Mouse (Mus musculus) neural tube, embryonic 14.5 days (tissue): ENCODE measurements around the gene Gm28635. TPM values are rescaled to one million over a fixed set of nuclear protein-coding genes. Genes with fewer than 3 reads are reported as not detected.
A peak's percentile ranks its signal among the peaks of the same experiment; 100 is the strongest.

Experiments used
- ATAC-seq: fragments of 200-750 bp; cut with Nextera tagmentation; 2 replicates; pipeline ENCODE4 v1.8.0; 2017; ENCODE audit warnings: low read depth, mild to moderate bottlenecking, moderate TSS enrichment, moderate library complexity
- H3K27ac ChIP-seq: fragments of 300-500 bp; sonication (generic); 2 replicates; pipeline ENCODE4 v1.5.1; 2014; ENCODE audit warnings: low read depth, mild to moderate bottlenecking, control low read depth, low read length, moderate library complexity, mixed read lengths
- H3K27me3 ChIP-seq: fragments of 300-500 bp; sonication (generic); 2 replicates; pipeline ENCODE4 v1.6.1; 2014; ENCODE audit warnings: low read length; ENCODE audit not compliant: control insufficient read depth, insufficient read depth
- H3K36me3 ChIP-seq: fragments of 300-500 bp; sonication (generic); 2 replicates; pipeline ENCODE4 v1.6.1; 2014; ENCODE audit warnings: low read length, mixed read lengths; ENCODE audit not compliant: control insufficient read depth, insufficient read depth
- H3K4me1 ChIP-seq: fragments of 300-500 bp; sonication (generic); 2 replicates; pipeline ENCODE4 v1.6.1; 2014; ENCODE audit warnings: low read length; ENCODE audit not compliant: control insufficient read depth, insufficient read depth
- H3K4me2 ChIP-seq: fragments of 300-500 bp; sonication (generic); 2 replicates; pipeline ENCODE4 v1.6.1; 2014; ENCODE audit warnings: mild to moderate bottlenecking, low read depth, low read length, control low read depth
- H3K4me3 ChIP-seq: fragments of 300-500 bp; sonication (generic); 2 replicates; pipeline ENCODE4 v1.5.1; 2014; ENCODE audit warnings: low read depth, low read length, control low read depth, mixed read lengths
- H3K9ac ChIP-seq: fragments of 300-500 bp; sonication (generic); replicated peaks from 2 replicates; pipeline ENCODE4 v1.6.1; 2014; ENCODE audit warnings: low read depth, mild to moderate bottlenecking, control low read depth, low read length, mixed read lengths
- H3K9me3 ChIP-seq: fragments of 300-500 bp; sonication (generic); 2 replicates; pipeline ENCODE4 v1.6.1; 2016; ENCODE audit warnings: low read length; ENCODE audit not compliant: control insufficient read depth
- WGBS: fragments of 180-500 bp; shearing (Covaris S2); extraction: QIAGEN DNeasy Blood & Tissue Kit; methylation state at CpG from one replicate; pipeline ENCODE4 v1.1.7; 2014; 5-methylcytosine and 5-hydroxymethylcytosine counted together
- polyA plus RNA-seq: library from polyadenylated mRNA; unstranded; fragments of >200 nt; fragmentation: Nextera tagmentation; extraction: Ambion mirVana; gene quantifications from 2 replicates; pipeline ENCODE4 v1.2.1, GENCODE M21; 2014

Gene Gm28635
- polyA plus RNA-seq, 1 experiment from 2014 or later: 0.13 TPM

GRCm38 (mm10) chr2:84670569-84670933, 7.3 kb downstream of the Gm28635 start, which contains the start of gene Selenoh:
Gene Selenoh, minus strand, starts transcription at chr2:84670770.
- H3K4me2 ChIP-seq: peak within 1 kb of the TSS; percentile 70
- no peaks in the 10 kb centered on the region for H3K9me3 ChIP-seq
- peak; percentile 98 for ATAC-seq
- no peaks in the 10 kb centered on the region for H3K27me3 ChIP-seq
- under 1% methylated on average over 20 of the region's 20 CpGs for WGBS
- H3K27ac ChIP-seq: peak within 1 kb of the TSS; percentile 90
- peak within 1 kb of the TSS; percentile 81 for H3K9ac ChIP-seq
- peaks cover 21% of the 10 kb centered on the region; the same call in 1 of the 2 replicates for H3K36me3 ChIP-seq
- peak within 1 kb of the TSS; percentile 88 for H3K4me3 ChIP-seq
- H3K4me1 ChIP-seq: peaks cover 9% of the 10 kb centered on the region; the same call in 1 of the 2 replicates

DNA sequence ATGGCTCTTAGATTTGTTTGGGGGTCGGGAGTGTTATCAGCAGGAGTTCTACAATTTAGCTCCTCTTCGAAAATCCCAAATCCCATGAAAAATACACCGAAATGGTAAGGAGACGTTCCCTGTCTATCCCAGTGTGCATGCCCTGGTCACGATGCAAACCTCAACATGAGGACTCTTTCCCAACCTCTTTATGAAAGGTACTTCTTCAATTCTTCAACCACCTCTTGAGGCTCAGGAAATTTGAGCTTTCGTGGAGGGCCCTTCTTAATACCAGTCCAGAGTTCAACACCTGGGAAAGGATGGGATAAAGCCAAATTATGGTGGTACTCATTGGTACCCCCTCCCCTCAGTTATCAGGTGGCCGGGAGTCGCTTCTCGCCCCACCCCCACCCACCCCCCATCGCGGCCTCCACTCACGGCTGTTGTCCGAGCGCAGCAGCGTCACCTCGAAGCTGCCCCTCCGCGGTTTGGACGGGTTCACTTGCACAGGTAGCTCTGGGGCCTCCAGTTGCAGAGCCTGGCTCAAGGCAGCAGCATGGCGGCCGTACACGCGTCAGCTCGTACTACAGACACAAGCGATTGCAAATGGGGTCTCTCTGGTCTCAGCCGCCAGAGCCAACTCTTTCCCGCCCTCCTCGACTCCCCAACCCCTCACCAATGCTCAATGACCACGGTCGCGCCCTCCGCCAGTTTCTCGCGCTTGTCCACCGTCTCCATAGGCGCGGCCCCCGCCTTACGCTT, 7.8 kb downstream of the Gm28635 start:
- ATAC-seq: peak; percentile 81
- H3K27ac ChIP-seq: peak overlapping the region; percentile 90
- WGBS: 3% methylated on average over 39 of the region's 39 CpGs
- no peaks in the 10 kb centered on the region for H3K27me3 ChIP-seq
- peak overlapping the region; percentile 70 for H3K4me2 ChIP-seq
- H3K36me3 ChIP-seq: peaks cover 16% of the 10 kb centered on the region; the same call in 1 of the 2 replicates
- peaks cover 9% of the 10 kb centered on the region; the same call in 1 of the 2 replicates for H3K4me1 ChIP-seq
- peak overlapping the region; percentile 81 for H3K9ac ChIP-seq
- no peaks in the 10 kb centered on the region for H3K9me3 ChIP-seq
- H3K4me3 ChIP-seq: peak overlapping the region; percentile 88

DNA sequence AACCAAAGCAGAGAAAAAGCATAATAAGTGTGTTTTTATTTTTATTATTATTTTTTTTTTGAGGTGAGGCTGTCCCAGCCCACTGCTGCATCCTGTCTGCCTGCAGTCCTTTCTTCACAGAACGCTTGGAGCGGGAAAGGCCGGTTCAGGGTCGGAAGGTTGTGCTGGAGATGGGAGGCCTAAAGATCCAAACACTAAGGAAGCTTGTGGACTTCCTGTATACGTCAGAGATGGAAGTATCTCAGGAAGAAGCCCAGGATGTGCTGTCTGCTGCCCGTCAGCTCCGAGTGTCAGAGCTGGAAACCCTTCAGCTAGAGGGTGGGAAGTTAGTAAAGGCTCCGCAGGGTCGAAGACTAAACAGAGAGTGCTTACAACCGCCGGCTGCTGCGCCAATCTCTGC, 11.8 kb downstream of the Gm28635 start:
- H3K36me3 ChIP-seq: 0 out of 2 replicates have a peak, but pooled peaks cover 5% of the 10 kb centered on the region
- H3K9ac ChIP-seq: no peak overlapping the region
- 67% methylated on average over 12 of the region's 12 CpGs for WGBS
- no peak overlapping the region for H3K4me2 ChIP-seq
- peaks cover 9% of the 10 kb centered on the region; the same call in 1 of the 2 replicates for H3K4me1 ChIP-seq
- no peak overlapping the region for H3K27ac ChIP-seq
- ATAC-seq: no peak
- no peaks in the 10 kb centered on the region for H3K27me3 ChIP-seq
- H3K9me3 ChIP-seq: no peaks in the 10 kb centered on the region
- H3K4me3 ChIP-seq: no peak overlapping the region

GRCm38 (mm10) chr2:84662866-84663265, 15.0 kb downstream of the Gm28635 start:
- Histone ChIP-seq H3K4me2 (no peak overlapping the region), H3K27me3 (no peaks in the 10 kb centered on the region), H3K4me3 (no peak overlapping the region), H3K4me1 (no peaks in the 10 kb centered on the region), H3K9me3 (no peaks in the 10 kb centered on the region), H3K9ac (no peak overlapping the region), H3K27ac (no peak overlapping the region), H3K36me3 (no peaks in the 10 kb centered on the region)
- 29% methylated on average over 2 of the region's 2 CpGs for WGBS
- no peak for ATAC-seq

- Histone ChIP-seq H3K9ac (no peak overlapping the region), H3K4me3 (no peak overlapping the region), H3K27ac (no peak overlapping the region), H3K4me1 (no peaks in the 10 kb centered on the region), H3K4me2 (no peak overlapping the region), H3K27me3 (no peaks in the 10 kb centered on the region), H3K36me3 (no peaks in the 10 kb centered on the region), H3K9me3 (no peaks in the 10 kb centered on the region)
- 71% methylated on average over 3 of the region's 3 CpGs for WGBS
- no peak for ATAC-seq
These were observed 17.6 kb downstream of the Gm28635 start for GRCm38 (mm10) chr2:84660253-84660652.

DNA sequence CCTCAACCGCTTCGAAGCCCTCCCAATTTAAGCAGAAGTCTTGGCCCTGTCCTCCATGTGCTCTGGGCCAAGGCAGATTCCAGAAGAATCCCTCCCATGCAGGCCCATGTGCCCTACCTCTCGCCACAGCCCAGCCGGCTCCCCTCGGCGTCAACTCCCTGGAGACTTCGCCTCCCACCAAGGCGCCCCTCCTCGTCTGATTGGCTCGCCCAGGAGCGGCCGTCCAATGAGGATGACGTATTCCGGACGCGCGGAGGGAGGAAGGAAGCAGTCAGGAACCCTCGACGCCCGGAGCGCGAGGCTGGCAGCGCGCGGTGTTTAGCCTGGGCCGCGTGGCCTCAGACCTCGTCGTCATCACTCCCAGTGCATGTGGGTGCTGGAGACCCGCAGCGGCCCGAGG, 19.0 kb downstream of the Gm28635 start, which contains the start of gene Btbd18:
Gene Btbd18, plus strand, starts transcription at position 274 of the 400 bp plus-strand sequence.
- Histone ChIP-seq H3K4me2 (no peak within 1 kb of the TSS), H3K4me1 (no peaks in the 10 kb centered on the region), H3K4me3 (no peak within 1 kb of the TSS), H3K27ac (no peak within 1 kb of the TSS), H3K9me3 (no peaks in the 10 kb centered on the region), H3K27me3 (no peaks in the 10 kb centered on the region), H3K36me3 (no peaks in the 10 kb centered on the region), H3K9ac (no peak within 1 kb of the TSS)
- ATAC-seq: no peak; the same call in 1 of the 2 replicates
- WGBS: 92% methylated on average over 32 of the region's 32 CpGs

GRCm38 (mm10) chr2:84655864-84656263, 22.0 kb downstream of the Gm28635 start:
- no peak overlapping the region for H3K27ac ChIP-seq
- no peak overlapping the region for H3K9ac ChIP-seq
- no peak for ATAC-seq
- H3K36me3 ChIP-seq: no peaks in the 10 kb centered on the region
- no peak overlapping the region for H3K4me3 ChIP-seq
- WGBS: 77% methylated on average over 1 of the region's 1 CpGs
- H3K4me1 ChIP-seq: no peaks in the 10 kb centered on the region
- no peak overlapping the region for H3K4me2 ChIP-seq
- no peaks in the 10 kb centered on the region for H3K27me3 ChIP-seq
- H3K9me3 ChIP-seq: no peaks in the 10 kb centered on the region

- Histone ChIP-seq H3K27ac (no peak overlapping the region), H3K9me3 (no peaks in the 10 kb centered on the region), H3K4me3 (no peak overlapping the region), H3K4me1 (no peaks in the 10 kb centered on the region), H3K9ac (no peak overlapping the region), H3K36me3 (no peaks in the 10 kb centered on the region), H3K4me2 (no peak overlapping the region), H3K27me3 (no peaks in the 10 kb centered on the region)
- ATAC-seq: no peak
These were observed 24.5 kb downstream of the Gm28635 start for GRCm38 (mm10) chr2:84653354-84653753.

DNA sequence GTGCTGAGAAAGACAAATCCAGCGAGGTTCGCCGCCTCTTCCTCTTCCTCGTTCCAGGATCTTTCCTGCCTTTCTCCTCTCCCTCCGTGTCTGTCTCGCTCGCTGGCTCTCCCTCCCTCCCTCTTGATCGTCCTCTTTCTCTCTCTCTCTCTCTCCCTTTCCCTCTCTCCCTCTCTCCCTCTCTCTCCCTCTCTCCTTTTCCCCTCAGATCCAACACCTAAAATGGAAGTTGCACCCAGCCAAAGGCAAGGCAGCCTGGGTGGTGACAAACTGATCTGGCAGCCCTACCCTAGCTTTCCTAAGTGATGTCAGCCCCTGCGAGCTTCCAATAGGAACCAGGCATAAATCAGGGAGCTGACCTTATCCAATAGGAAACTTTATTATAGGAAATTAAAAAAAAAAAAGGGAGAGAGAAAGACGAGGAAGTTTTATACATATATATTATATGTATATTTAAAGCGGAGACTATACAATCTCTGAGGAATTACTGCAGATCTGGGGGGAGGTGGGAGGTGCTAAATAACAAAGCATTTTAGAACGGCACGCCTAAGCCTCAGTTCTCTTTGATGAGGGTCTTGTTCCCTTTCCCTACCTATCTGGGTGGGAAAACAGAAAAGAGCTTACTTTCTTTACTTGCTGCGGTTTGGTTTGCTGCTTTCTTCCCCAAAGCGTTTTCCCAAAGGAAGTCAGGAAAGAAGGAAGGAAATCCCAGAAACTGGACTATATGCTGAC, 27.2 kb downstream of the Gm28635 start, which contains the start of gene Ctnnd1:
Gene Ctnnd1, minus strand, starts transcription at position 302 of the 732 bp plus-strand sequence.
- peak within 1 kb of the TSS; percentile 64 for H3K4me3 ChIP-seq
- H3K4me2 ChIP-seq: peak within 1 kb of the TSS; percentile 80
- under 1% methylated on average over 15 of the region's 15 CpGs for WGBS
- H3K9ac ChIP-seq: peak within 1 kb of the TSS; percentile 69
- H3K9me3 ChIP-seq: no peaks in the 10 kb centered on the region
- H3K27me3 ChIP-seq: no peaks in the 10 kb centered on the region
- peak; percentile 97 for ATAC-seq
- H3K36me3 ChIP-seq: no peaks in the 10 kb centered on the region
- H3K4me1 ChIP-seq: peaks cover 17% of the 10 kb centered on the region
- peak within 1 kb of the TSS; percentile 90 for H3K27ac ChIP-seq
